Mouse (Mus musculus) T-helper 2 cell (primary cell): ENCODE data around the gene Map4k4.

Experiments
- in situ Hi-C: fragments of 300-600 bp; cut with MboI, MseI; formaldehyde crosslinking; loops from one replicate; pipeline ENCODE4 v1.15.1; 2025; ENCODE audit warnings: high pct_unique_total_duplicates

Gene Map4k4

DNA sequence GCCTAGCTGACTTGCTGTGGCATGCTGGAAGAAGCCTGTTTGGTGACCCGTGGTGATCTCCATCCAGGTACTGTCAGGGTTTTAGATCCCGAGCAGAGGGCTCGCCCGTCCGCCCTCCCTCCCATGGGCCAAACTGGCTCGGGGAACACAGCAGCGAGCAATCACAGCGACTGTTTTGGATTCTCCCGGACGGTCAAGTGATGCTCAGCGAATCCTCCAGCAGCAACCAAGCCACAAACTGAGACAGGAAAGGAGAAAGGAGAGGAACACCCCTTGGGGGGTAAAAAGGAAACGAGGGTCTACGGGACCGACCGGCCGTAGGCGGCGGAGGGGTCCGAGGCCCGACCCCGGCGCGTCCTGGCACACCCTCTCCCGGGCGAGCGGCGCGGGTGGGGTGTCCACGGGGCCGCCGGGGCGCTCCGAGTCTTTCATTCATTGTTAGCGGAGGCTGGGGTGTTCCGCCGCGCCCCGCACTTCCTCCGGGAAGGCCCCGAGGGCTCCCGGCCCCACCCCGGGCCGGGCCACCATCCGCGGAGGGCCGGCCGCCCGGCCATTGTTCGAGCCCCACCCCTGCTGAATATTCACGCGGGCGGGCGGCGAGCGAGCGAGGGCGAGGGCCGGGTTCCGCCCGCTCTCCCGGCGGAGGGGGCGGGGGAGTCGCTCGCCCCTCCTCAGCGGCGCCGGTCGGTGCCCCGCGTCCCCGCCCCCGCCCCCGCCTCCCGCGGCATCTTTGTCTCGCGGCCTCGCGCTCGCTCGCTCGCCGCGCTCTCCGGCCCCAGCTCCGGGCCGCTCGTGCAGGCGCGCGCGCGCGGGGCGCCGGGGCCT, at the start of gene Map4k4:
Gene Map4k4, plus strand, starts transcription at position 733 of the 825 bp plus-strand sequence.
- in situ Hi-C loops, result loop anchor here (10.0 kb wide), 1 partner anchor 346 kb away; no protein-coding TSS in a partner anchor

DNA sequence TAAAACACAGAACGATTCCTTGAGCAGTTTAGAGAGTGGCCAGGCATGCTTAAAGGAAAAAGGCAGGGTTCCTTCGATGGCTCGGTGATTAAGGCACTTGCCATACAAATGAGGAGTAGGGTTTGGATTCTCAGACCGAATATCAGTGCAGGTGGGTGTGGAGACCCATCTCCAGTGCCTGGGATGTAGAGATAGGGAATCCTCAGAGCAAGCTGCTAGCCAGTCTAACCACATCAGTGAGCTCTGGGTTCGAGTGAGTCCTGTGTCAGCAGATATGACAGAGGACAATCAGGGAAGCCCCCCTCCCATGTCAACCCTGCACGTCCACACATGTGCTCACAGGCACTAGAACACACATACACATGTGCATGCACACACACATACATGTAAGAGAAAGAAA, 44.8 kb upstream of the Map4k4 start:
- in situ Hi-C loops, result no loop called here

DNA sequence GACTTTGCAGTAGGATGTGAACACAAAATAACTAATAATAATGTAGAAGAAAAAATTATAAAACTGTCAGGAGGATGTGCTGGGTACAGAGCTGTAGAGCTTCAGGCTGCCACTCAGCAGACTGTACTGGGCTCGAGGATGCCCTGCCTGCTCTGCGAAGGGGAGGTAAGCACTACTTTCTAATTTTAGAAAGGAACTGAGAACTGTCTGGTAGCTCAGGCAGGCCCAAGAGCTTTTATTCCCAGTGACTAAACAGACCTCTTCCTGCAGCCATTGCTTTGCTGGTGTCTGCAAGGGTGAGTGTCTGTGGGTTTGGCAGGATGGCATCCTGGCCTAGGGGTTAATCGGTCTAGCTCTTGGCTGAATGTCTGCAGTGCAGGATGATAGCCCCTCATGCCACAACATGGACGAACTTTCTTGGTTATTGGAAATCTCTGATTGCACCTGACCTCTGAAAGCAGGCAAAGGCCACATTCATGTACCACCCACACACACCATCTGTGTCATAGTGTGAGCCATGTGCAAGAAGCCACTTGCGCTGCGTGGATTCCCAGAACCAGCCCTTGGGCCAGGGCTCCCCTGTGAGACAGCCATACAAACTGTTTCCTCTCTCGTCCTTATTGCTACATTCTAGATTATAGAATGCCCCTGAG, 43.8 kb upstream of the Map4k4 start:
- in situ Hi-C loops, result no loop called here

DNA sequence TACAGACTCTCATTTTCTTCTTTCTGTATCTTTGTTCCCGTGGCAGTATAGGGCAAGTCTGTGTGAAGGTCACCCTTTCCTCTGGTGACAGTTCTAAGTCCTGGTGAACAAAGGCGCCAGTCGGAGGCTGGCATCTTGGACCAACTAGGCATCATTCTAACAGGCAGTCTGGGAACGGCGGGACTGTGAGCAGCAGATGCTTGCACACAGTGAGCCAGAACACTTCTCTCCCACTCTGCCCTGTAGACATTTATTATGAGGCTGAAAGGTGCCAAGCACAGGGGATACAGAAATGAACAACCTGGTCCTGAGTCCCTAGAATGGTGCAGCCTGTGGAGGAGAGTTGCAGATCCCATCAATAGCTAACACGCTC, 43.3 kb upstream of the Map4k4 start:
- in situ Hi-C loops, result no loop called here

DNA sequence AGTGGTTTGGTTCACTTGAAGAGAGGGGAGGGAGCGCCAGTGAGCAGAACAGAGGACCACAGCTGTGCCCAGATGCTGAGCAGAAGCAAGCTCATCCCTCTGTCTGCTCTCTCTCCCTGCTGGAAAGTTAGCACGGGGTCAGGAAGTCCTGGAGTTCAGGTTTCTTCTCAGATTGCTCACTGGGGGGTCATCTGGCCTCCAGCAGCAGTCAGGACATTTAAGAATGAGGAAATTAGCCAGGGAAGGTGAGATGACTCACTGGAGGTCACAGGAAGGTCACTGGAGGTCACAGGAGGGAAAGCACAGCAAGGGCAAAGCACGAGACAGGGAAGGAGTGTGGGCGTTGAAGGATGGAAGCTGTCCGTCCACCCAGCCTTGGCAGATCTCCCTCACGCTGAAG, 41.5 kb upstream of the Map4k4 start:
- in situ Hi-C loops, result no loop called here

DNA sequence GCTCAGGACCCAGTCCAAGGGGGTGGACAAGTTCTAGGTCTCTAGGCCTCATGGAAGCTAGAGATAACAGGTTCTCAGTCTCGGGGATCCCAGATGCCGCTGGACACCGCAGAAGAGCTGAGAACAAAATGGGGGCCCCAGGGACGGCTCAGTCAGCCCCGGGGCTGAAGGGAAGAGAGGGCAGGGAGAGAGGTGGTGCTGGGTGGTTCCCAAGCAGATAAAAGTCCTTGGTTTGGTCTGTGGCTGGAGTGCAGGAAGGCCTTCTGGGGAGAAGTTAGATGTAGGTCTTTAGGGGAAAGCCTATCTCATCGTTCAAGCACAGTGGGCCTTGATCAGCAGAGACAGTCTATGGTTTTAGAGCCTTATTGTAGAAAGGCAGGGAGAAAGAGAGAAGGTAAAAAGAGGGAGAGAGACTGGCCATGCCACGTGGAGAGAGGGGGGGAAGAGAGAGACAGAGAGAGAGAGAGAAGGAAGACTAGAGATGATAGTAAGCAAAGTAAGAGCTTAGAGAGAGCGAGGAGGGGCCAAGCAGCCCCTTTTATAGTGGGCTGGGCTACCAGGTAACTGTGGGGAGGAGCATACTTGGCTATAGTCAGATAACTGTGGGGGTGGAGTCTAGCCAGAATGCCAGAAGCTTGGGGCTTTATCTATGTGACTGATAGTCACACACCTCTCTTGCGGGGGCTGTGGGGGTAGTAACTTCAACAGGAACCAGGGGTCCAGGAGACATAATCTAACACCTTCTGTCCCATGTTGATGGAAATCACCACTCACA, 34.2 kb upstream of the Map4k4 start:
- in situ Hi-C loops, result no loop called here

DNA sequence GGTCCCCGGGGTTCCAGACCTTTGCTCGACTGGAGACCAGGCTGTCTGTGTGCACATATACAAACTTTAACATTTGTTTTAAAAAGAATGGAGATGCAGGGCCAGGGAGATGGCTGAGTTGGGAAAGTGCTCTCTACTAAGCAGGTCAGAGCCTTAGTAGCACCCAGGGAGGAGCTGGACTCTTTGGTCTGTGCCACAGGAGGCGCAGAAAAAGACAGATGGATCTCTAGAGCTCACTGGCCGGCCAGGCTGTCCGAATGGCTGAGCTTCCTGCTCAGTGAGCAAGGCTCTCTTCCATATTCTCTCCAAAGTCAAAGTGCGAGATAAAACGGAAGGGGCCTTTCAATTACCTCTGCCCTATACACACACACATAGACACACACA, 33.6 kb upstream of the Map4k4 start:
- in situ Hi-C loops, result no loop called here

DNA sequence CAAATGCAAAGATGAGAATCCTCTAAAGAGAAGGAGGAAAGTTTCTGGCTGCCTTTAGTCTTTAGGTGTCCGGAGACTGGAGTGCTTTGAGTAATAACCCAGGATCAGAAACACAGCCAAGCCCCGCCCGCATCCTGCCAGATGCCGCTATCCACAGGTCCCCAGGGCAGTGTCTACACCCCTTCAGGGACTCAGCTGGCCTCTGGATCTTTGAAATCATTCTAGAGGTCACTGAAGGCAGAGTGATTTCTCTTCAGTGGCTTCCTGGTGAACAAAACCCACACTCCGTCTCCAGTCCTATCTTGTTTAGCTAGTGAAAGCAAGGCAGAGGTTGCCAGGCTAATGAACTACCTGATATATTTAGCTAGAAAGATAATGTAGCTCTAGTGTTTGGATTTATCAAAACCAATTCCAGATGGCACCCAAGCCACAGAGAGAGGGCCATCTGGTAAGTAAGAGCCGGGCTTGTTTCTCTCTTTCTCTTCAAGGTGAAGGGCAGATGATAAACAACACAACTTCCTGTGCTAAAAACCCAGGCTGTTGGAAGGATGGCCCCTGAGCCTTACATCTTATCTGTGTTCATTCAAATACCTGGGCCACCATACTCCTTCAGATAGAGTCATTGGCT, 32.6 kb upstream of the Map4k4 start:
- in situ Hi-C loops, result no loop called here

DNA sequence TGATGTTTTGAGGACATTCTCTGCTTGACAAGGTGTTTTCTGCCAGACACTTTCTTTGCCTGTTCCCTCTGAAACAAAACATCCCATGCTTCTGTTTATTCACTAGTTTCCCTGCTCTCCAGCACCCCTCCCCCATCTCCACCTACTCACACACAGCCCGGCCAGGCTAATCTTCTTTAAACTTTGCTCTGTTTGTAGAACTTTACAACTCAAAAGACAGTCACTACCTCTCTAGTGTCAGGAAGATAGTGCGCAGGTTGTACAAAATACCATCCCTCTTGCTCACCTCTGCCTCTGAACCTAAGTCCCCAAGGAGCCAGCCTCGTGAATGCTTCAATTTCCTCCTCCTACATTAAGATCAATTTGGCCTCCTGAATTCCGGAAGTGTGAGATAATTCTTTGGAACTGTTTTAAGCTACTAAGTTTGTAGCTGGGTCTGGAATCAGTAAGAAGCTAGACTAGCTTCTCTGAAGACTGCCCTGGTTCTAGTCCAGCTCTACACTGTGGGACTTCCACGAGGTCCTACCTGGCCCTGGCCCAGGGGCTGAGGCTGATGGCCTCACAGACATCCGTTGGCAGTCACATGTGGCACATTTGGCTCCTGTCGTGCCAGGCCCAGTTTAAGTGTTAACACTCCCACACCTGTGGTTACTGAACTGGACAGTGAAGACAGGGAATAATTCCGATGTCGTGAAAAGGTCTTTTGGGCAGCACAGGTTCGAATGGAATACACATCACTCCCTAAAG, 31.7 kb upstream of the Map4k4 start:
- in situ Hi-C loops, result no loop called here

DNA sequence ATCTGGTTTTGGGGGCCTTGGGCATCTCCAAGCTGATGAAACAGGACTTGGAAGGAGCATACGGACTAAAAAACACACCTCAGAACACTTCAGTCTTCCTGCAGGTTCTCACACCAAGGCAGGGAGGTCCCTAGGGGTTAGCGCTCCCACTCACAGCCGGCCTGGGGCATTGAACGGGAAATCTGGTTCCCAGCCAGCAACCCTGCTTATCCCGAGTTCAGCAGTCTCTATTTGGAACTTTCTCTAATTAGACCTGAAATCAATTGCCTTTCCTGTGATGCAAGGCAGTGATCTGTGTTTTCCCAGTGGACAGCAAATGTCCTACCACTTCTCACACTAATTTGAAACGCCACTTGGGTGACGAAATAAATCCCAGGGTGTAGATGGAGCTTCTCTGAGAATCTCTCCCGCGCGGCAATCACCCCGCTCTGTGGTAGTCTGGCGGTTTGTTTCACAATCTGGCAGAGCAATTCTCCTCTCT, 31.0 kb upstream of the Map4k4 start:
- in situ Hi-C loops, result no loop called here

DNA sequence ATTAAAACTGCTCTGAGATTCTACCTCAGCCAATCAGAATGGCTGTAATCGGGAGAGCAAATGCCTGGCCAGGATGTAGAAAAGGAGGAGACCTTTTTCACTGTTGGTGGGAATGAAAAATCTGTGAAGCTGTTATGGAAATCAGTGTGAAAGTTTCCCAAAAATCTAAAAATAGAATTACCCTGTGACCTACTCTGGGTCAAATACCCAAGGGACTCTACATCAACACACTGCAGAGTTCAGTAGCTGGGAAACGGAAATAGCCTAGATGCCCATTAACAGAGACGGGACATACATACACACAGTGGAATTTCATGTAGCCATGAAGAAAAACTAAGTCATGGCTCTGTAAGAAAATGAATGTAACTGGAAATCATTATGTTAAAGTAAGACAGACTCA, 22.7 kb upstream of the Map4k4 start:
- in situ Hi-C loops, result no loop called here

DNA sequence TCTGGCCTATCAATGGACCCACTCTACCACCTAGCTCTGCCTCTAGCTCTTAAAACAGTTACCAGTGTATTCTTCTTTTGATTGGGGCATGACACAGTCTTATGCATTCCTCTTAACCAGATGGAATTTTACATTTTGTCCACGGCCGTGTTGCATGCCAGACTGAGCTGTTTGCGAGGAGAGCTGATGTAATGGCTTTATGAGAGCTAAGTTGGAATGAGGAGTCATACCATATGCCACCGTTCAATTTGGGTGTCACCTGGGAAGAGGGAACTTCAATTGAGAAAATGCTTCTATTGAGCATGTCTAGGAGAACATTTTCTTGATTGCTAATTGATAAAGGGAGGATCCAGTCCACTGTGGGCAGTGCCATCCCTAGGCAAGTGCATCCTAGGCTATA, 18.2 kb upstream of the Map4k4 start:
- in situ Hi-C loops, result no loop called here

DNA sequence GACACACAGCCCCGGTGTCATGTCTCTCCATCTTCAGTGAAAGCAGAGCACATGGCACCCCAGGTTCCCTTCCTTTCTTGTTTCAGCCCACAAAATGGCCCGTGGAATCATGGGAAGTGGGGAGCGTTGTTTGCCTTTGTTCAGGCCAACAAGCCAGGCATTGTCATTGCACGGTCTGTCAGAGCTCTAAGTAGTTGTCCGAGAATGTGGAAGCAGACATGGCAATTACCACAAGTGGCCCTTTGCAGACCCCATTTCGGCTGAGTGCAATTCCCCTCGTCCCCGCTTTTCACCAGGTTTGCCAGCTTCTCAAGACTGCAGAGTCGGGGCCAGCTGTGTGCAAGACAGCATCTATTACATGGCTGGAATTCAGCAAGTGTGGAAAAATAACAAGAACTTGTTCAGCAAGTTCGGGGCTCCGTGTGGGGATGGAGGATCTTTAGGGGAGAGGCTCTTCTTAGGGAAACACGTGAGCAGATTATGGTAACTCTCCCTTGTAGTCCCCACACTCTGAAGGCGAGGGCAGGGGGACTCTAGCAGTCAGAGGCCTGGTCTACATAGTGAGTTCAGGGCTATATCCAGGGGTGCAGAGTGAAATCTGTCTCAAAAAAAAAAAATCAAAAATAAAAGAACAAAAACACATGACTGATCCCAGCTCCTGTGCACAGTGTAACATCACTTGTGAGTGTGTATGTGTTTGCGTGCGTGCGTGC, 15.8 kb upstream of the Map4k4 start:
- in situ Hi-C loops, result no loop called here

DNA sequence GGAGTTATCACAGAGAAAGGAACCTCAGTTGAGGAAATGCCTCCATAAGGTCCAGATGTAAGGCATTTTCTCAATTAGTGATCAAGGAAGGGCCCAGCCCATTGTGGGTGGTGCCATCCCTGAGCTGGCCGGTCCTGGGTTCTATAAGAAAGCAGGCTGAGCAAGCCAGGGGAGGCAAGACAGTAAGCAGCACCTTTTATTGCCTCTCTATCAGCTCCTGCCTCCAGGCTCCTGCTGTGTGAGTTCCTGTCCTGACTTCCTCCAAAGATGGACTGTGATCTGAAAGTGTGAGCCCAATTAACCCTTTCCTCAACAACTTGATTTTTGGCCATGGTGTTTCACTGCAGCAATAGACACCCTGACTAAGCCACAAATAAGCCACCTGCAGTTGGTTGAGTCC, 12.7 kb upstream of the Map4k4 start:
- in situ Hi-C loops, result no loop called here

DNA sequence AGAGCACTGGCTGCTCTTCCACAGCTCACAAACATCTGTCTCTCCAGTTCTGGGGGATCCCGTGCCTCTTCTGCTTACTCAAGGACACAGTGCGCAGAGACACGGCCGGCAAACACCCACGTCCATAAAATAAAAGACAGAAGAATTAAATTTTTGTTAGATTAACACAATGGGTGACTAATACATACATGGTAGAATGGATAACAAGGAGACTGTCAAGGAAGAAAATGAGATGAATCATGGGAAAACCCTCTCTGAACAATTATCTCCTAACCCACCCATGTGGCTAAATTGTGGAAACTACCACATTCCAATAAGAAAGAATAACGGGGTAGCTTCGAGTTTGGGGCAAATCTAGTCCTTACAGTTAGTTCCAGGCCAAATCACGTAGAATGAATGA, 11.3 kb upstream of the Map4k4 start:
- in situ Hi-C loops, result no loop called here

DNA sequence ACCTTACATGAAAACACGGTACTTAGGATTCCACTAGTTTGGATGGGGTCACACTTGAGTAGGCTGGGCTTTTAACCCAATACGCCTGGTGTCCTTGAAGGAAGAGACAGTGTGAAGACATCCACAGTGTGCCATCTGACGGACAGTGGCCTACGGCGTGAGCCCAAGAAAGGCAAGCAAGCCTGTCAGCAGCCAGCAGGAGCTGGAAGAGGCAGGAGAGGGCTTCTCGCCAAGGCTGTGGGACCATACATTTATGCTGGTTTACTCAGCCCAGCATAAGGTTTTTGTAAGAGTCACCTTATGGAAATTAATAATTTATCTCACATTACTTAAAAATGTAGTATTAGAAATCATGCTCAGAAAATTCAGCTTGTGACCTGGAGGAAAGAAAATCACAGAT, 10.7 kb upstream of the Map4k4 start:
- in situ Hi-C loops, result loop anchor here (10.0 kb wide), 1 partner anchor 185 kb away; no protein-coding TSS in a partner anchor

DNA sequence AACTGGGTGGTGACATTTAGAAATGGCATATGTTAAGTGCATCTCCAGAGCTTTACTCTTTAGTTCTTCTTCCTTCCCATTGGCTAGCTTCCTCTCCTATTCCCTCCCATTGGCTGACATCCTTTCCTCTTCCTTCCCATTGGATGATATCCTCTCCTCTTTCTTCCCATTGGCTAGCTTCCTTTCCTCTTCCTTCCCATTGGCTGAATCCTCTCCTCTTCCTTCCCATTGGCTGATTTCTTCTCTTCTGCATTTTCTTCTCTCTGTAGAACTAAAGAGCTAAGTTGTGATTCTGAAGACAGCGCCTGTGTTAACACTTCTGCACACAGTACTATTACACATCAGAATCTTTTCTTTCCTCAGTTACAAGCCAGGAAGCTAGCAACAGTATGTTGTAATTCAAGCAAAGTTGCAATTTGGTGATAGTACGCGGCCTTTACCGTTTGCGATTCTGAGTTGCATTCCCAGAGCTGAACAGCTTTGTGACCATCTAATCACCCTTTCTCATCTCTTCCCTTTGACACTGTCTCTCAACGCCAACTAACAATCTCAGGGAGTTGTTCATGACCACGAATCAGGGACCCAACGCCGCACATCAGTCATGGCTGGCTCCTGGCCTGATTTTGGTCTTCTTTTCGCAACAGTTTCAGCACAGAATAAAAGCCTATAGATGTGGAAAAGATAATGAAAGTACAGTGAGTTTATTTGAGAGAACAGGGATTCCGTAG, 7.4 kb upstream of the Map4k4 start:
- in situ Hi-C loops, result loop anchor here (10.0 kb wide), 1 partner anchor 189 kb away; no protein-coding TSS in a partner anchor

DNA sequence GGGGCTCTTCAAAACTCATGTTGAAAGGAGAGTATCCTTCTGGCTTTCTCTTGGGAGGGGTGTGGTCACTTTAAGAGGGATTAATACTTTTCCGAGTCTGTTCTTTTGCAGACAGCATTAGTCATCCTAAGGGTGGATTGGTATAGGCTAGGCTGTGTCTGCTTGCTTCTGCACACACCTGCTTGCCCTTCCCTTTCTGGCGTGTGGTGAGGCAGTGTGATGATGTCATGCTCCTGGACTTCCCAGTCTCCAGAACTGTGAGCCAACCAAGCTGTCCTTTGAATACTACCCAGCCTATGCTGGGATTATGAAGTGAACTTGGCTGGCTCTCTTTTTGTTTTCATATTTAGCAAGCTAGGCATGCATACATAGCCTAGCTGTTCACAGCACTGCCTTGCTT, 5.6 kb upstream of the Map4k4 start:
- in situ Hi-C loops, result loop anchor here (5.0 to 10.0 kb wide), 2 partner anchors 42 to 190 kb away; no protein-coding TSS in a partner anchor

DNA sequence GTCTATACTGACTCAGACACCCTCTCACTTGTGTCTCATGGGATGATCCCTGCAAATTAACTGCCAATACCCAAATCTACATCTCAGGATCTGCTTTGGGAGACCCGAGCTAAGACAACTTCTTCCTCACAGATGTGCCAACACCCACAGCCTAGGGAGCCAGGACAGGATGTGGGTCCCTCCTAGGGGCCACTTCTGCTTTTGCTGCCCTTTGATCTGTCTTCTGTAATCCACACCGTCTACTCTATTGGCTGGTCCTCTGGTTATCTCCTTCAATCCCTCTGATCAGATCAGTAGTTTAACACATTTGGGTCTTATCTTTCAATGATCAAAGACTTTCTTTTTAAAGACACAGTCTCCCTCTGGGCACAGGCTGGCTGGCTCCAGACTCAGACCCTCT, 5.2 kb upstream of the Map4k4 start:
- in situ Hi-C loops, result loop anchor here (5.0 to 10.0 kb wide), 2 partner anchors 42 to 191 kb away; no protein-coding TSS in a partner anchor
